Mouse (Mus musculus): ENCODE measurements around the gene Slc2a3. TPM values are rescaled to one million over a fixed set of nuclear protein-coding genes. Genes with fewer than 3 reads are reported as not detected.
"Not testable (repeated sequence)": the region's sequence is repeated elsewhere in the genome, so short reads cannot be mapped to it uniquely, and the experiment has no call there.

Slc2a3 gene
- total RNA-seq, 2 experiments from 2014 or later: 4.7 to 8.8 TPM

DNA sequence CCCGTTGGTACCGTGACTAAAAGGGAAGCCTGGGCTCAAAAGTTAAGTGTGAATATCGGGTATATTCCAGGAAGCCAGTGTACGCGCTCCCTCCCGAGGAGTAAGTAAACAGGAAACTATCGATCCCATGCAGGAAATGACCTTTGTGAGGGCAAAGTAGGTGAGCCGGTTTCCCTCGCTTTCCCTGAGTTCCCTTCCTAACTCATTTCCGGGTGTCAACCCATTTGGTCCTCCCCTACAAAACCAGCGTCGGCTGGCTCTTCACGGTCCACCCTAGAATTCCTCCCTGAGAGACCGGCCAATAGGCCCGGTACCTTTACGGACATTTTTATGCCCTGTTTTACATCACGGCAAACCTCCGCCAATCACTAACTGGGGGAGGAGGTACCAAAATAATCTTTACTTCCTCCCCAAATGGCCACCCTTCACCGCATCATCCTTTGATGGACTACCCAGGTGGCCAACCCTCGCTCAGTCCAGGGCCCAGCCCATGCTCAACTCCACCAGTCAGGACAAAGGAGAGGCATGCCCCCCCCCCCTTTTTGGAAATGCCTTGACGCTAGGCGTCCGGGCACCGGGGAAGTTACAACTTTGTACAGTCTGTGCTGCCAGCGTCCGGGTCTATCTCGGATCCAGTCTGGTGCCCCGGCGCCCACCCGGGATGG lies 9.3 kb upstream of the Slc2a3 start:
- peak; percentile 87 for ATAC-seq (replicated peaks; ENCODE audit: poor library complexity, severe bottlenecking)

- ATAC-seq (replicated peaks; ENCODE audit: poor library complexity, severe bottlenecking): peak; percentile 0; the same call in 1 of the 2 replicates
Observed at GRCm38 (mm10) chr6:122810022-122810614, 8.7 kb upstream of the Slc2a3 start.

GRCm38 (mm10) chr6:122804418-122804817 lies 3.0 kb upstream of the Slc2a3 start:
- peak; percentile 75 for ATAC-seq (replicated peaks; ENCODE audit: poor library complexity, severe bottlenecking)

DNA sequence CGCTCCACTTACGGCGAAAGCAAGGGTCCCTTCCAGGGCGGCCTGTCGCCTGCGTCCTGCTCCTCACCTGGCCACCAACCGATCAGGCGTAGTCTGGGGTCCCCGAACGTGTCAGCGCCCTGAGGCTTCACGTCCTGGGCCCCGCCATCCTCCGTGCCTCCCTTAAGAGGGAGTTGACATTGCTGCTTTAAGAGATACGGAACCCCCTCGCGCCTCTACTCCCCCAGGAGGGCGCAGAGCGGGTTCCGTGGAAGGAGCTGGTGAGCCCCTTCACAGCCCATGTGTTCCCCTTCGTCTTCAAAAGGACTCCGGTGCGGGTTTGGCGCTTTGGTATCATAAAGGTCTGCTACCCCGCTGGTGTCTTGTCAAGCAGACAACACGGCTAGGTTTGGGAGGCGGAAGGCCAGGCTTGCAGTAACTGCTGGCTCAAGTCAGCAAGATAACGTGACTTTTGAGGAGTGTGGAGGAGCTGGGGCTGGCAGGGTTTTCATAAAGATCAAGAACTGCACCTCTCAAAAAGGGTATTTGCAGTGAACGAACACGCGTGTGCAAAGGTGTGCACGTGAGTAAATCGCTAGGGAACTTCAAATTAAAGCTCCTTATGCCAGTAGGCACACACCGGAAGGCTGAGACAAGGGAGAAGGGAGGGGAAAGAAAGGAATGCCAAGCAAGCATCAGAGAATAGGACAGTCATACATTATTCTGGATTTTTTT lies 518 bp upstream of the Slc2a3 start:
- peak; percentile 58 for ATAC-seq (replicated peaks; ENCODE audit: poor library complexity, severe bottlenecking)

DNA sequence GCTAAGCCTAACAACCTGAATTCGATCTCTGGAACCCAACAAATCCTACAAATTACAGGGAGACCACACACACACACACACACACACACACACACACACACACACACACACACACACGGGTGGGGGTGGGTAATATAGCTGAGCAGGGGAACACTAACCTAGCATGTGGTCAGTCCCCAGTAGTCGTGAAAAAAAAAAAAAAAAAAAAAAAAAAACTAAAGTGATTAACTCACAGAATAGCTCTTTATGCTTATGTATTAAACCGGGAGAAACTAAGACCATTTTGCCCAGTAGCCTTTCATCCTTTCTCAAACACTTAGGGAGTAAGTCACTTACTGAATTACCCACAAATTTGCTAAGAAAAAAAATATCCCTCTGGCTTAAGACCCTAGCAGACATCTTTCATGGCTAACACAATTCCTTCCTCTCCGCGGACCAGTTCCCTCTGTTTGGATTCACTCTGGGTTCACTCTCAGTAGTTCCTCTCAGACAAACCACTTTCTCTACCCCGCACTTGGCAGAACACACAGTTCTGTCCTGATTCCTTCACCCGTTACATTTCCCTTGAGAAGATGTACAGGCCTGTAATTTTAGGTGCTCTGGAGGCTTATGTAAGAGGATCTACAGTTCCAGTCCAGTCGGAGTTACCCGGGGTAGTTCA lies 670 bp downstream of the Slc2a3 start:
- peak; percentile 46 for ATAC-seq (replicated peaks; ENCODE audit: poor library complexity, severe bottlenecking)

DNA sequence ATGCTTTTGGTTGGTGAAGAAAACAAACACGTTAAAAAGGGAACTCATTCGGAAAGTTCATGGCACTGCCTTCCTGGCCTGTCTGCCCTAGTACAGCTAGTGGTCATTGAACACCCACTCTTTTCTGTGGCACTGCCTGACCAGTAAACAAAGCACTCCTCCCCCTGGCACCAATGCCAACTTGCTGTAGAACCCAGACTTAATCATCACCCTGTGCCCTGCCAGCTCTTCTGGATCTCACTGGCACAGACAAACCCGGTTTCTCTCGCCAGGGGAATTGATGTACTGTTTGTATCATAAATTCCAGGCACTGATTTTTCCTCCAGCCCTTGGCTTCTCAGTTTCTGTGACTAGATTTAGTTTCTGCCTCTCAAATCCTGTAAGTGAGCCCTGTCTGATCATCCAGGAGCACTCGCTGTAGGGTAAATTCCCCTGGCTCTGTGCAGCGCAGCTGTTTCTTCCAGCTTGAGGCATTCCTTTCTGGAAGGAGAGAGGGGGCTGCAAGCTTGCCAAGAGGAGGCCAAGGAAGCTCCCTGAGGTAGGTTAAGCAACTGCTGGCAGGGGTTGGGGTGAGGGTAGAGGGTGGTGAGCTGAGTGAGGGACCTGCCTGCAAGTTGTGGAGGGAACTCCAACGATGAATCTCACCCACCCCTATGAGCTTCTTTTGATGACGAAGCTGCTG lies 6.0 kb downstream of the Slc2a3 start:
- ATAC-seq (replicated peaks; ENCODE audit: poor library complexity, severe bottlenecking): no peak

DNA sequence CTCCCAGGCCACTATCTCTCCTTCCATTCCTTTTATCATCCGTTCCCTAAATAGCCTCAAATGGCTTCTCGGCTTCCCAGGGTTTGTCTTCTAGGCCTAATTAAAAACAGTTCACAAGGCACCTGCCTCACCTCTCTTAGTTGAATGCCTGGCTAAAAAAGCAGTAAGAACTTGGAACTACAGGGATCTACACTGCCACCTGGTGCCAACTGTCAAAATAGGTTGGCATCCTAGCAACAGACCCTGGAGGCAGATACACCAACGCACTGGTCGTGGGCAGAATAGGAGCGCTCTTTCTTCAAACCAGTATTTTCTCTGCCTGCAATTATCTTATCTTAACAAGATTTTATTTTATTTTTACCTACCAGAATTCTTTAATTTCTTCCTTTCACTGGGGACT lies 15.2 kb downstream of the Slc2a3 start:
- peak; percentile 61 for ATAC-seq (replicated peaks; ENCODE audit: poor library complexity, severe bottlenecking)

DNA sequence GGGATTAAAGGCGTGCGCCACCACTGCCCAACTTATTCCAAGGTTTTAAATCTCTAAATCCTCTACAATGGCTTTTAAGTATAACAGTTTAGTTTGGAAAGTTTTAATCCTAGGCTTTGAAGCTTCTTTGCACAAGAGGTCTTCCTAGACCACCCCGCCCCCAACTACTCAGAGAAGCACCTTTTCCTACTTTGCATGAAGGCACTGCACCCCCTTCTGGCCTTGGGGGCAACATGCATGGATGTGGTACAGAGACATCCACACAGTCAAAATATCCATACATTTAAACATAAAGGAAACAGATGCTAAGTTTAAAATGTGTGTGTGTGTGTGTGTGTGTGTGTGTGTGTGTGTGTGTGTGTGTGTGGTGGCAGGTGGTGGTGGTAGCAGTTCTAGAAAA lies 16.6 kb downstream of the Slc2a3 start:
- ATAC-seq (replicated peaks; ENCODE audit: poor library complexity, severe bottlenecking): peak; percentile 23

DNA sequence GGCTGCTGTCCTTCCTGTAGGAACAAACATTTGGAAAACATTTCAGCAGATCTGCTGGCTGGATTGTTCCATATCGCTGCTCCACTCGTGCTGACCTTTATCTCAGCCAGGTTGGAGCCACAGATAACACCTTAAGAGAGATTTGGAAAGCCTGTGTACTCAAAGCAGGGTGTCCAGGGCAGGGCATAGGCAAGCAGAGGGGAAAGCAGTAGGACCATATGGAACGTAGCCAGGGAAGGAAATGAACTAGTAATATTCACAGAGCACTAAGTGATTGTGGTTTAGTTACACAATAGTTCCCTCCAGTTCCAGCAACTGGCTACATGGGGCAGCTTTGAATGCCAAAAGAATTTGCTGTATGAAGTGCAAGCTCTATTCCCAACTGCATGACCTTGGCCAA lies 19.3 kb downstream of the Slc2a3 start:
- peak; percentile 93 for ATAC-seq (replicated peaks; ENCODE audit: poor library complexity, severe bottlenecking)

GRCm38 (mm10) chr6:122781167-122781566 lies 20.3 kb downstream of the Slc2a3 start:
- ATAC-seq (replicated peaks; ENCODE audit: poor library complexity, severe bottlenecking): no peak

DNA sequence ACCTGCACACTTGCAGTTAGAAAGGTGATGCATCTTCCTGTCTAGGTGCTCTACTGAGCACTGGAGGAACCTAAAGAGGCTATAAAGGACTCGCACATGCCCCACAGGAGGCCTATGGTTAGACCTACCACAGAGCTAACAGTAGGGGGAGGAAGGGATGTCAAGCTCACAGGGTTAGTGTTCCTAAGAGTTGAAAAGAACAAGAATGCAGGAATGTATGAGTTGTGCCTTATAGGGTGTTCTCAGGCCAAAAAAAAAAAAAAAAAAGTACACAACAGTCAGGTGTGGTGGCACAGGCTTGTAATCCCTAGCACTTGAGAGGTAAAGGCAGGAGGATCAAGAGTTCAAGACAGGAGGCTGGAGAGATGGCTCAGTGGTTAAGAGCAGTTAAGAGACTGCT lies 21.5 kb downstream of the Slc2a3 start:
- ATAC-seq (replicated peaks; ENCODE audit: poor library complexity, severe bottlenecking): no peak

DNA sequence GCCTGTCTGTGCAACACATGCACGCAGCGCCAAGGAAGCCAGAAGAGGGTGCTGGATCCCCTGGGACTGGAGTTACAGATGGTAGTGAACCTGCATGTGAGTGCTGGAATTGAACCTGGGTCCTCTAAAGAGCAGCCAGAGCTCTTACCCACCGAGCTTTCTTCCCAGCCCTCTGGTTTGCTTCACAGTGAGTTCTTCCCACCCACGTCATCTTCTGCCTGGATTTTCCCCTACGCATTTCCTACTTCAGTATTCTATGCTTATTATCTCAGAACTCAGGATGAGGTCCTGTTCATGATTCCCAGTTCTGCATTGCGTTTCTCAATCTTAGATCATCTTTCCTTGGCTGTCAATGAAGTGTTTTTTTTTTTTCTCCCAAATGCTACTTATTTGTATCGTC lies 25.4 kb downstream of the Slc2a3 start:
- ATAC-seq (replicated peaks; ENCODE audit: poor library complexity, severe bottlenecking): no peak

GRCm38 (mm10) chr6:122774345-122774744 lies 27.1 kb downstream of the Slc2a3 start:
- ATAC-seq (replicated peaks; ENCODE audit: poor library complexity, severe bottlenecking): no peak

GRCm38 (mm10) chr6:122772701-122773100 lies 28.7 kb downstream of the Slc2a3 start:
- ATAC-seq (replicated peaks; ENCODE audit: poor library complexity, severe bottlenecking): no peak

DNA sequence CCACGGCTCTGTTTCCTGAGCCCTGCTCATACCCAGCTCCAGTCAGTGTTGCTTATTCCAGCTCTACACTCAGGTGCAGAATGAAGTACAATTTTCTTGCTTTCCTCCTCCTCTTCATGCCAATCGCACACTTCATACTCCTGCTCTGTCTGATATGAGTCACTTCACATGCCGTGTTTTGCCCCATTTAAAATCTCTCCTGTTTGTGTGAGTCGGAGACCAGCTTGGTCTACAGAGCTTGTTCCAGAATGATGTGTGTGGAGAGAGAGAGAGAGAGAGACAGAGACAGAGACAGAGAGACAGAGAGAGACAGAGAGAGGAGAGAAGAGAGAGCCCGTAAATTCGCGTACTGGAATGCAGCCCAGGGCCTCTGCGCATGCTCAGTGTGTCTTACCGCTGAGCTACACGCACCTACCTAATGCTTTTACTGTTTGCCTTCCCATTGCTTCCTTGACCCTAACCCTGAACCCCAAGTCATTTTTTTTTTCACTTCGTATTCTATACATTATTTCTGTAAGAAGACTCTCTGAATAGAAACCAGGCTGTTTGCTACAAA lies 30.6 kb downstream of the Slc2a3 start:
- ATAC-seq (replicated peaks; ENCODE audit: poor library complexity, severe bottlenecking): no peak

- ATAC-seq (replicated peaks; ENCODE audit: poor library complexity, severe bottlenecking): peak; percentile 40
Observed at GRCm38 (mm10) chr6:122769771-122770759, 31.4 kb downstream of the Slc2a3 start.

DNA sequence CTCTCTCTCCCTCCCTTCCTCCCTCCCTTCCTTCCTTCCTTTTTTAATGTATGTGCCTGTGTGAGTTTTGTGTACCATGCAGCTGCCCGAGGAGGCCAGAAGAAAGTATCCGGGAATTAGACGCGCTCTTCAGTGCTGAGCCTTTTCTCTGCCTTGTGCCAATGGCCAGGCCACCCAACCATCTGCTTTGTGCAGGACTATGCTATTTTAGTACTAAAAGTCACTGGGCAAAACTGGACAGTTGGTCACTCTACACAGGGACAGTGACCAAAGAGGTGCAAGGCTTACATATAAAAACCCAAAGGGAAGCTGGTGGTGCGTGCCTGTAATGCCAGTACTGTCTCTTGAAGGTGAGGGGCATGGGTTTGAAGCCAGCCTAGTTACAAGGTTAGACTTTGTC lies 33.2 kb downstream of the Slc2a3 start:
- ATAC-seq (replicated peaks; ENCODE audit: poor library complexity, severe bottlenecking): no peak

DNA sequence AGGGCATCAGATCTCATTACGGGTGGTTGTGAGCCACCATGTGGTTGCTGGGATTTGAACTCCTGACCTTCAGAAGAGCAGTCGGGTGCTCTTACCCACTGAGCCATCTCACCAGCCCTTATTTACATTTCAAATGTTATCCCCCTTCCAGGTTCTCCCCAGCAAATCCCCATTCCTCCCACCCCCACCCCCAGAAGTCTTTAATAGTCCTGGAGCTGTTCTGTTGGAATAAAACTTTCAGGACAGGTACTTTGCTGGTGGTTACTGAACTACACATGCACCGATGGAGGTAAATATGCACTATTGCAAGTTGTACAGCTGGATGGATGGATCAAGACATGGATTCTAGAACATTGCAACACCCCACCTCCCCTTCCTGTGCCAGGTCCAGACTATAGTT lies 34.4 kb downstream of the Slc2a3 start:
- ATAC-seq (replicated peaks; ENCODE audit: poor library complexity, severe bottlenecking): not testable (repeated sequence)

Data from granulocyte monocyte progenitor cell, adult 5-6 weeks (primary cell).